8 mouse cellular contexts compared by ENCODE assay signal in the genomic region with DNA sequence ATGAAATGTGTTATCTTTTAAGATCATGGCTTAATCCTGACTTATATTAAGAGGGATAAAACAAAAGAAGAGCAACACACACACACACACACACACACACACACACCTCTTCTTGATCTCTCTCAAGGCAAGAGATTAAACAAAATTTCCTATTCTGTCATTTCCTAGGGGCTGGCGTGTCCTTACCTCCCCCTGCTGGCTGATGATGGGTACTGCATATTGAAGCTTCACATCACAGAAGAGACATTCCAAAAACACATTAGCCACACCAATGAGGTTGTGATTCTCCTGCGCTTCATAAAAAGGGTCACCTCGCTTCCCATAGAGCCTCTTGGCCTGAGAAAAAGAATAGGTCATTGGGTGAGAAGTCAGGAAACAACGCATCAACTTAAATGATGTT.
DNase-seq lines count a peak whose midpoint lies in the region; ATAC-seq and TF ChIP-seq lines count a peak whose summit lies in the region.
"Had no signal": no experiment of that assay in that cellular context is flagged by ENCODE, and none has a peak within 500 bp of the region (broad histone marks: within the 10 kb centered on the region; RNA-seq: fewer than 3 reads in every experiment).

No protein-coding gene starts in this region.

- DNase-seq in liver, adult 2 months (ENCODE audit: extremely low read depth, low read depth, low spot score), result peak; percentile 14
- peak; percentile 51 for DNase-seq in MN1 (ENCODE audit: low spot score)
- DNase-seq in c-Kit-negative CD71-positive TER-119-positive erythroid progenitor cells, embryonic 14.5 days (ENCODE audit: low read depth, low spot score), result peak; percentile 38
- DNase-seq in limb, embryonic 11.5 days (ENCODE audit: low spot score), result peak; percentile 56
- peak; percentile 38 for DNase-seq in right cerebral cortex, postnatal 25 days

- TF ChIP-seq POLR2A in liver, adult 2 months (IDR thresholded peaks at IDR 0.05; ENCODE audit: extremely low read depth, insufficient read depth, low read length), result no peak

- peak; percentile 73 for TF ChIP-seq CTCF in liver, adult 2 months (IDR thresholded peaks at IDR 0.05; ENCODE audit: low read depth, low read length)

- H3K4me3 ChIP-seq in liver, adult 2 months (ENCODE audit: insufficient read depth, low read depth, low read length), result no peak overlapping the region
- no peak overlapping the region for H3K4me3 ChIP-seq in liver, embryonic 12.5 days
- no peak overlapping the region for H3K4me3 ChIP-seq in limb, embryonic 11.5 days (ENCODE audit: low read depth, low read length)
- H3K4me3 ChIP-seq: neural tube, embryonic 13.5 days had no signal

- no peak overlapping the region for H3K9ac ChIP-seq in liver, adult 2 months (ENCODE audit: low read depth, low read length)
- no peak overlapping the region for H3K9ac ChIP-seq in liver, embryonic 12.5 days
- no peak overlapping the region for H3K9ac ChIP-seq in limb, embryonic 11.5 days (ENCODE audit: low read length)
- H3K9ac ChIP-seq: neural tube, embryonic 13.5 days had no signal

- H3K27ac ChIP-seq in liver, adult 2 months (replicated peaks; ENCODE audit: insufficient read depth, low read depth, low read length), result no peak overlapping the region
- no peak overlapping the region for H3K27ac ChIP-seq in liver, embryonic 12.5 days
- H3K27ac ChIP-seq in limb, embryonic 11.5 days (replicated peaks; ENCODE audit: low read depth, low read length), result no peak overlapping the region
- H3K27ac ChIP-seq: neural tube, embryonic 13.5 days had no signal

- H3K79me2 ChIP-seq in liver, adult 2 months (ENCODE audit: control insufficient read depth, insufficient read depth, low read length), result no peaks in the 10 kb centered on the region

- H3K9me3 ChIP-seq in liver, embryonic 12.5 days (replicated peaks), result no peaks in the 10 kb centered on the region
- no peaks in the 10 kb centered on the region for H3K9me3 ChIP-seq in limb, embryonic 11.5 days (ENCODE audit: control insufficient read depth, low read length)
- H3K9me3 ChIP-seq: neural tube, embryonic 13.5 days had no signal

- peaks cover 10% of the 10 kb centered on the region for H3K36me3 ChIP-seq in liver, adult 2 months (ENCODE audit: control insufficient read depth, insufficient read depth, low read length)
- H3K36me3 ChIP-seq in liver, embryonic 12.5 days, result peaks cover 37% of the 10 kb centered on the region
- H3K36me3 ChIP-seq in limb, embryonic 11.5 days (ENCODE audit: control insufficient read depth, insufficient read depth, low read length), result no peaks in the 10 kb centered on the region

- no peaks in the 10 kb centered on the region for H3K4me1 ChIP-seq in liver, adult 2 months (ENCODE audit: control insufficient read depth, insufficient read depth, low read length)
- no peaks in the 10 kb centered on the region for H3K4me1 ChIP-seq in liver, embryonic 12.5 days
- H3K4me1 ChIP-seq in limb, embryonic 11.5 days (ENCODE audit: control insufficient read depth, insufficient read depth, low read length), result no peaks in the 10 kb centered on the region
- H3K4me1 ChIP-seq: neural tube, embryonic 13.5 days had no signal

- ATAC-seq in liver, embryonic 12.5 days, result no peak
- peak; percentile 72; the same call in 1 of the 2 replicates for ATAC-seq in frontal cortex, adult (ENCODE audit: low TSS enrichment)
- ATAC-seq in limb, embryonic 11.5 days (ENCODE audit: insufficient number of reproducible peaks, low FRiP score, low TSS enrichment, low read depth), result no peak

- WGBS in liver, adult 2 months, result 39% methylated on average over 4 of the region's 4 CpGs
- 28% methylated on average over 4 of the region's 4 CpGs for WGBS in liver, embryonic 12.5 days (ENCODE audit: insufficient replicate concordance)
- 35% methylated on average over 4 of the region's 4 CpGs for WGBS in limb, embryonic 11.5 days

- H3K4me2 ChIP-seq in liver, embryonic 12.5 days, result no peak overlapping the region
- no peak overlapping the region for H3K4me2 ChIP-seq in limb, embryonic 11.5 days (ENCODE audit: low read depth, severe bottlenecking)
- H3K4me2 ChIP-seq: neural tube, embryonic 13.5 days had no signal

- no peaks in the 10 kb centered on the region for H3K27me3 ChIP-seq in liver, adult 2 months (ENCODE audit: control insufficient read depth, insufficient read depth, low read length)
- H3K27me3 ChIP-seq in liver, embryonic 12.5 days (replicated peaks), result no peaks in the 10 kb centered on the region
- H3K27me3 ChIP-seq in limb, embryonic 11.5 days (ENCODE audit: control insufficient read depth, insufficient read depth, low read length), result no peaks in the 10 kb centered on the region
- H3K27me3 ChIP-seq: neural tube, embryonic 13.5 days had no signal
